Mouse (Mus musculus): ENCODE results near the gene Adcy2.

Adcy2 gene

GRCm38 (mm10) chr13:68961580-68961979 lies 37.8 kb downstream of the Adcy2 start:
- DNase-seq (ENCODE audit: low read depth, low spot score): no peak

GRCm38 (mm10) chr13:68960513-68960912 lies 38.8 kb downstream of the Adcy2 start:
- no peak for DNase-seq (ENCODE audit: low read depth, low spot score)

DNA sequence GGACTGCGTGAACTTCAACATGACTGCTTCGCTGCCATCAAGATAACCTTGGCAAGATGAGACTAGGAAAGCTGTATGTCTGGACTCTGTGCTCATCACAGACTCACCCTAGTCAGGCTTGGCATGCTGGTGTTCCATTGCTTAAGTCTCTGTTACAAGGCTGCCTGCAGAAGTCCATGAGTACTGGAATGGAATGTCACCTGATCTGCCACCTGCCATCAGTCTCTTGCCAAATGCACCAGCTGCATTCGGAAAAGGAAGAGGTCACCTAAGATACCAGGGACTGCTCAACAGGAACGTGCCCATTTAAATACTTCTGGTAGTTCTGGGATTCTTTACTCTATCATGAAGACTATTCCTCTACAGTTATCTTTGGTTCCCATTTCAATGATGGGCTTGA lies 39.9 kb downstream of the Adcy2 start:
- no peak for DNase-seq (ENCODE audit: low read depth, low spot score)

DNA sequence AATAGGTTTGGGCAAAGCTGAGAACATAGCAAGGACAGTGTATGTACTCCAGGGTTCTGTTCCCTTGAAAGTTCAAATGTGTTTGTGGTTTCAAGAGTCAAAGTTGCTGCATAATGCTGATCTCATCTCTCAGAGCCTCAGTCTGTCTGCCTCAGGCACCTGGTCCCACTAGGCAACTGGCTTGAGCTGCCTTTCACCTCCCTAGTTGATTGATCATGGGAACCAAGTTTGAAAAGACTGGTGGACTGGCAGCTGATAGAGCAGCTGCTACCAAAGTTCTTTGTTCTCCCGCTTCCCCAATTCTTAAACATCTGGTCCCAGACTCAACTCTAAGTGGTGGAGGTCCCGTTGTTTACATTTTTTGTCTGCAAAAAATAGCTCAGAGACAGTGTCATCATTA lies 56.6 kb downstream of the Adcy2 start:
- no peak for DNase-seq (ENCODE audit: low read depth, low spot score)

GRCm38 (mm10) chr13:68941429-68941828 lies 57.9 kb downstream of the Adcy2 start:
- no peak for DNase-seq (ENCODE audit: low read depth, low spot score)

DNA sequence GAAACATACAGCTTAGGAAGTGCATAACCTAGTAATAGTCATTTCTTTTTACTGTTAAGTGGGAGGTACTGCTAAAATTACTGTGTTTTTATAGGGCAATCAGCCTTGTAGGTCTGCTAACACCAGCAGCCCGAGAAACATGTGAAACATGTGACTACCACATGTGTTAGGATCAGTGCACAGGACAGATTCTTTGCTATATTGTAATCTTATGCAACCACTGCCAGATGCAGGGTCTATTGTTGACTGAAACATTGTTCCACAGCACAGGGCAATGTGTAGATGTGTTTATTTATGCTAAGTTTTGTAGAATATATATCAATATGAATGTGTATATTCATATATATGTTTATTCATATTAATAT lies 67.1 kb downstream of the Adcy2 start:
- DNase-seq (ENCODE audit: low read depth, low spot score): no peak

DNA sequence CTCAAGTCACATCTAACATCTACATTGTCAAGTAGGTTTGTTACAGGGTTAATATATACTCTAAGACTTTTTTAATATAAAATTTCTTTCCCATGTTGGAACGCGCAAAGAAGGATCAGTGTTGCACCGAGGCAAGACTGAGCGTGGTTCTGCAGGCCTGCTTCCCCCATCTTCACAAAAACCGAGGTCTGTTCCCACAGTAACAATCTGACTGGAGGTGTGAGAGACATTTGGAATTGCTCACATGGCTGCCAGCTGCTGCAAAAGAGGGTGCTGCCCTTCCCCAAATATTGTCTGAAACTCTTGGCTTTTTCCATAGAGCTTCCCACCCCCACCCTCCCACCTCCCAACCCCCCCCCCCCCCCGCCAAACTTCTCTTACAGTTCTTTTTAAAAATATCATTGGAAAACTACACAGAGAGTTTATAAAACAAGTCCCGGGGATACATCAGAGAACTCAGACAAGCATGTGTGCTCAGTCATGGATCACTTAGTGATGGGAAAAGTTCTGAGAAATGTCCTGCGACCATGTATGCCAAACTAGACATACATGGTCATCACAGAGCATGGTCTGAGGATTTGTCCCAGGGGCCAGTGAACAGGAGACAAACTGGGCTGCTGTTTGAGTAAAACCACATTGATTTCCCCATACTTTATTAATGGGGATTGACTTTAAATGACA lies 67.6 kb downstream of the Adcy2 start:
- DNase-seq (ENCODE audit: low read depth, low spot score): no peak

GRCm38 (mm10) chr13:68928469-68928868 lies 70.9 kb downstream of the Adcy2 start:
- DNase-seq (ENCODE audit: low read depth, low spot score): no peak

- no peak for DNase-seq (ENCODE audit: low read depth, low spot score)
These were observed 85.6 kb downstream of the Adcy2 start for GRCm38 (mm10) chr13:68913666-68914288.

DNA sequence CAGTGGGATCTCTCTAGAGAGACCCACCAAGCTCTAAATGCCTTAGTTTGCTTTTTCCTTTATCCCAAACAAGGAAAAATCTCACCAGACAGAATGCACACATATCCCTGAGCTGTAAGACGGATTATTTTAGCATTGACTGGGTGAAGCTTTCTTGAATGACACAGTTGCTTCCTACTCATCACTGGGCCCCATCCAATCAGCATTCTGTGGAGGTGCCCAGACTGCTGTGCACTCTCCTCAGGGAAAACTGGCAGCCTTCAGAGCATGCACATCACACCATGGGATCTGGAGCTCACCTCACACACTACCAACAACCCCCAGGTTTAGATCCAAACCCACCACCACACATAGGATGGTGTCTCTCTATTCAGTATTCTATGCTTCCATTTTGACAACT lies 92.7 kb downstream of the Adcy2 start:
- no peak for DNase-seq (ENCODE audit: low read depth, low spot score)

DNA sequence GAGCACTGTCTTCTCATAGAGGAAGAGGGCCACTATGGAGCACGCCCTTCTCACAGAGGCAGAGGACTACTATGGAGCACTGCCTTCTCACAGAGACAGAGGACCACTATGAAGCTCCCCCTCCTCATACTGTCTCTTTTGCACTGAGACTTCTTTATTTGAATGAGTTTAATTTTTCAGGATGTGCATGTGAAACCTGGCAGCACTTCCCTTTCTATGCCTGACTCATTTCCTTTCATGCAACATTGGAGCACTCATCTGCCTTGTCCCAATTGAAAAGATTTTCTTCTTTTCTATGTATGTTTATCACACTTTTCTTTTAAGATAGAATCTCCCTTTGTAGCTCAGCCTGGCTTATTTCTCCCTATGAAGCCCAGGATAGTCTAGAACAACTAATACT lies 96.6 kb downstream of the Adcy2 start:
- DNase-seq (ENCODE audit: low read depth, low spot score): no peak

- no peak for DNase-seq (ENCODE audit: low read depth, low spot score)
These were observed 109.3 kb downstream of the Adcy2 start for GRCm38 (mm10) chr13:68889929-68890593.

DNA sequence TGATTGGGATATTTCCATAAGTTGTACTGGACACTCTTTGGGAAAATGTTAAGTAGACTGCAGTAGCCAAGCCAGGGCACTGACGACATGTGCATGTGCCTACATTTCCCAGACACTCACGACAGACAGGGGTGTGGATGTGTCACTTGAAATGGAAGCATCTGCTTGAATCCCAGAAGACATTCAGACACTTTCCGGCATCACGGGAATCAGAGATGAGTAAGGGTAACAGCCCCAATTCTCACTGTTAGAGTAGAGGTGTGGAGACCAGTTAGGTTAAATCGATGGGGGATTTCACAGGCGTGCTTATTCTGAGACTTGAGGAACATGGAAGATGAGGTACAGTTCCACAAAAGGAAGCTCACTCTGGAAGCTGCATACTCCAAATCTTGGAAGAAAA lies 130.6 kb downstream of the Adcy2 start:
- no peak for DNase-seq (ENCODE audit: low read depth, low spot score)

GRCm38 (mm10) chr13:68867940-68868655 lies 131.2 kb downstream of the Adcy2 start:
- DNase-seq (ENCODE audit: low read depth, low spot score): no peak

DNA sequence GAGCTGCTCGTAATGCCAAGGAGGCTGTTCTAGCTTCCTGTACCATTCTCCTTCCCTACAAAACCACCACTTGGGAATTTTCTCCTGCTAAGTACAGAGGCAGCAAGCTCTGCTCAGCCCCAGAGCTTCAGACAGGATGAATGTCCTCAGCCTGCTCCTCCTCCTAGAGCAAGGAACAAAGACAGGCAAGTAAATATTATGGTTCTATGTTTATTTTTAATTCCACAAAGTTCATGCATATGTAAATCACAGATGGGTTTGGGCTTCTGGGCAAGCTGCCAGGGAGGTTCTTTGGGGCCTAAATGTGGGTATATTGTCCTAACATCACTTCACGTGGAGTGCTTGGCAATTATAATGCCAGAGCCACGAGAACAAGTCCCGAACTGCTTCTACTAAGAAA lies 139.3 kb downstream of the Adcy2 start:
- DNase-seq (ENCODE audit: low read depth, low spot score): no peak

- DNase-seq (ENCODE audit: low read depth, low spot score): no peak
These were observed 151.1 kb downstream of the Adcy2 start for GRCm38 (mm10) chr13:68848265-68848664.

- no peak for DNase-seq (ENCODE audit: low read depth, low spot score)
These were observed 159.8 kb downstream of the Adcy2 start for GRCm38 (mm10) chr13:68839517-68839916.

GRCm38 (mm10) chr13:68836183-68836582 lies 163.2 kb downstream of the Adcy2 start:
- no peak for DNase-seq (ENCODE audit: low read depth, low spot score)

GRCm38 (mm10) chr13:68835424-68836045 lies 163.8 kb downstream of the Adcy2 start:
- DNase-seq (ENCODE audit: low read depth, low spot score): no peak

DNA sequence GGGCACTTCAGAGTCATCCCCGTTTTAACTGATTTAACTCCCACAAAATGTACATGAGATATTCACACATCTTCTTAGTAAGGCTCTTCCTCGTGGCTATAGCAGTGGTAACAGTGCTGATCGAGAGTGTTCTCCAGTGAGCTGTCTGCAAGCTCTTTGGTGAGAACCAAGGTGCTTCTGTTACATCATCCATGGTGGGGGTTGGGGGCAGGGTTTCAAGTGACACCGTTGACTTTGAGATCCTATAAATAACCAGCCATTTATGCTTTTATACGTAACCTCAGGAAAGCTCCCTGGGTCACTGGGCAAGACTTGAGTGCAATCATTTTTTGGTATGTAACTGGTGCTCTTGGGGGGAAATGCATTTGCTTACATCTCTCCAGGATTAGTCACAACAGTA lies 167.2 kb downstream of the Adcy2 start:
- DNase-seq (ENCODE audit: low read depth, low spot score): no peak

GRCm38 (mm10) chr13:68830030-68830759 lies 169.1 kb downstream of the Adcy2 start:
- DNase-seq (ENCODE audit: low read depth, low spot score): no peak

All from retina, postnatal 7 days (tissue).